Mouse (Mus musculus): Measurements from ENCODE around the gene Gm9887.

DNA sequence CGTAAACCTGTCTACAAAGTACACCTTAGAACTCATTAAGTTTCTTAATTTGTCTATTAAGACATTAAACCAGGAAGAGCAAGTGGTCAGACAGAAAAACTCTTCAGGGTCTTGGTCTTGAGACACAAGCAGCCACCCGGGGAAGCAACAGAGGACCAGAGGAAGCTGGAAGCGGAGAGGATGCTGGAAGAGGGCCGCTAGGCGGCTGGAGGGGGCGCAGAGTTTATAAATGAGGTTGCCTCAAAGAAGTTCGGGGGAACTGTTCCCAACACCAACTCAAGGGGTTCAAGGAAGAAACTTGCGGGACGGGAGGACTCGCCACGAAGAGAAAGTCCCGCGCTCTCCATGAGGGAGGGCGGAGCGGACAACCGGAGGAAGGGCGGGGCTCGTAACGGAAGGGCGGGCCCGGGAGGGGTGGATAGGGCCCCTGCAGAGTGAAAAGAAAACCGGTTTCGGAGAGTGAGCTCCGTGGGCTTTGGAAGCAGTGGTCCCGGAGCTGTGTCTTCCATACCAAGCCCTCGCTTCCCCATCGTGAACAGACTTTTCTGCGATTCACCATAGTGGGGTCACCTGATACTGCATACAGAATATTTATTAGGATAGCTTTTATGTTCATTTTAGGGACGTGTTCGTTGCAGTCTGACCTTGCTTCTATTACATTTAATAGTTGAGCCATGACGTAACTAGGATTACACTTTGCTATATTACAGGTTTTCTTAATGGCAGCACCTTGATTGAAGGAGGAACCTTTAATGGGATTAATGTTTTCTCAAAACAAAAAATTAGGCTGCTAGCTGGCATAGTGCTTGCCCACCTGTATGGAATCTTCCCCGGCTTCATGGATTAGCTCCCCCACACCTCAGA is 8.1 kb downstream of the Gm9887 start:
- TF ChIP-seq CTCF (conservative IDR thresholded peaks at IDR 0.05; ENCODE audit: low read length): peak; percentile 16
- no peak for TF ChIP-seq POU5F1 (IDR thresholded peaks at IDR 0.05; ENCODE audit: borderline replicate concordance, low read length)
- no peak for TF ChIP-seq NANOG (IDR thresholded peaks at IDR 0.05; ENCODE audit: borderline replicate concordance, low read length)

Measured in E14TG2a.4 (cell line).